Mouse (Mus musculus): ENCODE data around the gene Gm20388. TPM values are rescaled to one million over a fixed set of nuclear protein-coding genes. Genes with fewer than 3 reads are reported as not detected.

The Gm20388 gene
- polyA plus RNA-seq, 1 experiment from 2014 or later = not detected

- Histone ChIP-seq H3K27ac (replicated peaks; ENCODE audit: low read depth, low read length) (0 out of 2 replicates have a peak overlapping the region, but pooled peaks have one; percentile 21), H3K4me2 (ENCODE audit: low read depth, severe bottlenecking) (peak overlapping the region; percentile 57), H3K4me1 (ENCODE audit: control insufficient read depth, insufficient read depth, low read length) (peaks cover 14% of the 10 kb centered on the region), H3K4me3 (ENCODE audit: low read depth, low read length) (peak overlapping the region; percentile 80), H3K36me3 (ENCODE audit: control insufficient read depth, insufficient read depth, low read length) (no peaks in the 10 kb centered on the region), H3K27me3 (ENCODE audit: control insufficient read depth, insufficient read depth, low read length) (no peaks in the 10 kb centered on the region), H3K9me3 (ENCODE audit: control insufficient read depth, low read length) (no peaks in the 10 kb centered on the region), H3K9ac (ENCODE audit: low read length) (peak overlapping the region; percentile 82)
- WGBS = 3% methylated on average over 44 of the region's 44 CpGs
- ATAC-seq (ENCODE audit: insufficient number of reproducible peaks, low FRiP score, low TSS enrichment, low read depth) (peak; percentile 72), DNase-seq (ENCODE audit: low spot score) (no peak)
Measured at GRCm38 (mm10) chr8:121577751-121578675, 1667.4 kb downstream of the Gm20388 start.

GRCm38 (mm10) chr8:121578676-121579451 lies 1668.2 kb downstream of the Gm20388 start, which contains the start of gene Fbxo31:
Gene Fbxo31 (minus strand): TSS chr8:121578806.
- Histone ChIP-seq H3K4me3 (ENCODE audit: low read depth, low read length) (peak within 1 kb of the TSS; percentile 80), H3K9me3 (ENCODE audit: control insufficient read depth, low read length) (no peaks in the 10 kb centered on the region), H3K4me2 (ENCODE audit: low read depth, severe bottlenecking) (peak within 1 kb of the TSS; percentile 57), H3K9ac (ENCODE audit: low read length) (peak within 1 kb of the TSS; percentile 82), H3K36me3 (ENCODE audit: control insufficient read depth, insufficient read depth, low read length) (no peaks in the 10 kb centered on the region), H3K27ac (replicated peaks; ENCODE audit: low read depth, low read length) (0 out of 2 replicates have a peak within 1 kb of the TSS, but pooled peaks have one; percentile 21), H3K4me1 (ENCODE audit: control insufficient read depth, insufficient read depth, low read length) (peaks cover 14% of the 10 kb centered on the region), H3K27me3 (ENCODE audit: control insufficient read depth, insufficient read depth, low read length) (no peaks in the 10 kb centered on the region)
- ATAC-seq (ENCODE audit: insufficient number of reproducible peaks, low FRiP score, low TSS enrichment, low read depth) (peak; percentile 89), DNase-seq (ENCODE audit: low spot score) (peak; percentile 97)
- WGBS = under 1% methylated on average over 54 of the region's 63 CpGs

DNA sequence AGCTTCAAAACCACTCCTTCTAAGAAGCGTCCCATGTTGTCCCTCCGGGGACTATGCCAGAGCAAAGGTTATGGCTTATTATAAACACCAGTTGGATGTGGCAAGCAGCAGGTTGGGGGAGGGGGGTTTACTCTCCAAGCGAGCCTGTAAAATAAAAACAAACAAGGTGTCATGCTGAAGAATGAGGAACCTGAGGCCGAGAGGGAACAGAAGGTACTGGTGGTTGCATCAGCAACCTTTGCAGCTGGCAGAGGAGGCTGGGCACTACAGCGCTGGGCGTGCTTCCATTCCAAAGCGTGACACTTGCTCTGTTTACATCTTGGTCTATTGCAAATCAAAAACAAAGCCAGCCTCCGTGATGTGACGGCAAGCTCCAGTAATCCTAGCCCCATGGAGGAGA lies 1669.8 kb downstream of the Gm20388 start:
- no peak for ATAC-seq (ENCODE audit: insufficient number of reproducible peaks, low FRiP score, low TSS enrichment, low read depth)
- peaks cover 14% of the 10 kb centered on the region for H3K4me1 ChIP-seq (ENCODE audit: control insufficient read depth, insufficient read depth, low read length)
- H3K9me3 ChIP-seq (ENCODE audit: control insufficient read depth, low read length) = no peaks in the 10 kb centered on the region
- H3K36me3 ChIP-seq (ENCODE audit: control insufficient read depth, insufficient read depth, low read length) = no peaks in the 10 kb centered on the region
- H3K4me2 ChIP-seq (ENCODE audit: low read depth, severe bottlenecking) = no peak overlapping the region
- no peaks in the 10 kb centered on the region for H3K27me3 ChIP-seq (ENCODE audit: control insufficient read depth, insufficient read depth, low read length)
- H3K27ac ChIP-seq (replicated peaks; ENCODE audit: low read depth, low read length) = no peak overlapping the region
- H3K4me3 ChIP-seq (ENCODE audit: low read depth, low read length) = no peak overlapping the region
- no peak for DNase-seq (ENCODE audit: low spot score)
- WGBS = 12% methylated on average over 9 of the region's 9 CpGs
- no peak overlapping the region for H3K9ac ChIP-seq (ENCODE audit: low read length)

- no peak for DNase-seq (ENCODE audit: low spot score)
- Histone ChIP-seq H3K27ac (replicated peaks; ENCODE audit: low read depth, low read length) (no peak overlapping the region), H3K27me3 (ENCODE audit: control insufficient read depth, insufficient read depth, low read length) (no peaks in the 10 kb centered on the region), H3K4me3 (ENCODE audit: low read depth, low read length) (no peak overlapping the region), H3K9me3 (ENCODE audit: control insufficient read depth, low read length) (no peaks in the 10 kb centered on the region), H3K36me3 (ENCODE audit: control insufficient read depth, insufficient read depth, low read length) (no peaks in the 10 kb centered on the region), H3K4me1 (ENCODE audit: control insufficient read depth, insufficient read depth, low read length) (no peaks in the 10 kb centered on the region), H3K9ac (ENCODE audit: low read length) (no peak overlapping the region), H3K4me2 (ENCODE audit: low read depth, severe bottlenecking) (no peak overlapping the region)
- 59% methylated on average over 8 of the region's 8 CpGs for WGBS
- no peak for ATAC-seq (ENCODE audit: insufficient number of reproducible peaks, low FRiP score, low TSS enrichment, low read depth)
Measured at GRCm38 (mm10) chr8:121583653-121584052, 1673.0 kb downstream of the Gm20388 start.

GRCm38 (mm10) chr8:121584730-121585129 lies 1674.1 kb downstream of the Gm20388 start:
- 48% methylated on average over 12 of the region's 13 CpGs for WGBS
- H3K4me1 ChIP-seq (ENCODE audit: control insufficient read depth, insufficient read depth, low read length) = peaks cover under 1% of the 10 kb centered on the region; the same call in 1 of the 2 replicates
- no peak overlapping the region for H3K9ac ChIP-seq (ENCODE audit: low read length)
- peak overlapping the region; percentile 62 for H3K4me2 ChIP-seq (ENCODE audit: low read depth, severe bottlenecking)
- no peak for ATAC-seq (ENCODE audit: insufficient number of reproducible peaks, low FRiP score, low TSS enrichment, low read depth)
- H3K4me3 ChIP-seq (ENCODE audit: low read depth, low read length) = peak overlapping the region; percentile 55
- no peaks in the 10 kb centered on the region for H3K27me3 ChIP-seq (ENCODE audit: control insufficient read depth, insufficient read depth, low read length)
- no peaks in the 10 kb centered on the region for H3K36me3 ChIP-seq (ENCODE audit: control insufficient read depth, insufficient read depth, low read length)
- H3K27ac ChIP-seq (replicated peaks; ENCODE audit: low read depth, low read length) = no peak overlapping the region
- DNase-seq (ENCODE audit: low spot score) = no peak
- no peaks in the 10 kb centered on the region for H3K9me3 ChIP-seq (ENCODE audit: control insufficient read depth, low read length)

- DNase-seq (ENCODE audit: low spot score) (peak; percentile 99), ATAC-seq (ENCODE audit: insufficient number of reproducible peaks, low FRiP score, low TSS enrichment, low read depth) (peak; percentile 91)
- peaks cover 3% of the 10 kb centered on the region; the same call in 1 of the 2 replicates for H3K4me1 ChIP-seq (ENCODE audit: control insufficient read depth, insufficient read depth, low read length)
- H3K27me3 ChIP-seq (ENCODE audit: control insufficient read depth, insufficient read depth, low read length) = no peaks in the 10 kb centered on the region
- no peak overlapping the region for H3K27ac ChIP-seq (replicated peaks; ENCODE audit: low read depth, low read length)
- peak overlapping the region; percentile 62 for H3K4me2 ChIP-seq (ENCODE audit: low read depth, severe bottlenecking)
- no peaks in the 10 kb centered on the region for H3K36me3 ChIP-seq (ENCODE audit: control insufficient read depth, insufficient read depth, low read length)
- H3K4me3 ChIP-seq (ENCODE audit: low read depth, low read length) = peak overlapping the region; percentile 55
- H3K9me3 ChIP-seq (ENCODE audit: control insufficient read depth, low read length) = no peaks in the 10 kb centered on the region
- WGBS = 1% methylated on average over 47 of the region's 47 CpGs
- H3K9ac ChIP-seq (ENCODE audit: low read length) = peak overlapping the region; percentile 68
Measured at GRCm38 (mm10) chr8:121585159-121585825, 1674.7 kb downstream of the Gm20388 start.

DNA sequence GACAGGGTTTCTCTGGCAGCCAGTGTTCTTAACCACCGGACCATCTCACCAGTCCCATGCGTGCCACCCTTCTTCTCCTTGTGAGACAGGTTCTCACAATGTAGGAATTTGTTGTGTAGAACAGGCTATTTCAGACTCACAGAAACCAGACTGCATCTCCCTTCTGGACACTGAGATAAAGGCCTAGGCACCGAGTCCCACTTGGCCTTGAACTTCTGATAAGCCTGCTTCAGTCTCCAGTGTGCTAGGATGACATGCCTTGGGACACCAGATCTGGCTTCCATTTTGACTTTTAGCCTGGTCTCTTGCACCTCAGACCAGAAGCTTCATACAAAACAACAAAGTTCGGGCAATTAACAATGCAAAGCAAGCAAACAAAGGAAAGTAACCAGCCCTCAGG lies 1678.1 kb downstream of the Gm20388 start:
- no peak overlapping the region for H3K27ac ChIP-seq (replicated peaks; ENCODE audit: low read depth, low read length)
- WGBS = 88% methylated on average over 4 of the region's 4 CpGs

More for the DNA sequence above, 1678.1 kb downstream of the Gm20388 start:
- ATAC-seq (ENCODE audit: insufficient number of reproducible peaks, low FRiP score, low TSS enrichment, low read depth) (no peak), DNase-seq (ENCODE audit: low spot score) (no peak)
- H3K4me3 ChIP-seq (ENCODE audit: low read depth, low read length) = no peak overlapping the region
- H3K4me2 ChIP-seq (ENCODE audit: low read depth, severe bottlenecking) = no peak overlapping the region
- peaks cover 13% of the 10 kb centered on the region for H3K4me1 ChIP-seq (ENCODE audit: control insufficient read depth, insufficient read depth, low read length)
- H3K27me3 ChIP-seq (ENCODE audit: control insufficient read depth, insufficient read depth, low read length) = no peaks in the 10 kb centered on the region
- no peaks in the 10 kb centered on the region for H3K9me3 ChIP-seq (ENCODE audit: control insufficient read depth, low read length)
- no peak overlapping the region for H3K9ac ChIP-seq (ENCODE audit: low read length)
- H3K36me3 ChIP-seq (ENCODE audit: control insufficient read depth, insufficient read depth, low read length) = no peaks in the 10 kb centered on the region; the same call in 1 of the 2 replicates
